Mouse (Mus musculus): ENCODE measurements at regions not wholly inside any gene's neighbourhood (a gene's known extent, or its start where the extent isn't known, plus 50 kb on each side); places are given as distances from the start of the nearest gene placed in this dataset.

GRCm38 (mm10) chr6:108973701-108974100, 145.3 kb downstream of the Edem1 start:
- Histone ChIP-seq H3K4me3 (replicated peaks; ENCODE audit: low read depth, low read length) (no peak overlapping the region), H3K4me1 (replicated peaks; ENCODE audit: insufficient read depth, low read length) (no peaks in the 10 kb centered on the region), H3K27ac (no peak overlapping the region), H3K9ac (ENCODE audit: low read depth, low read length) (no peak overlapping the region), H3K9me3 (replicated peaks; ENCODE audit: low read length) (no peaks in the 10 kb centered on the region), H3K27me3 (ENCODE audit: insufficient read depth, low read length) (no peaks in the 10 kb centered on the region), H3K4me2 (ENCODE audit: low read length) (no peak overlapping the region), H3K36me3 (ENCODE audit: insufficient read depth, low read length) (no peaks in the 10 kb centered on the region)
- ATAC-seq (replicated peaks; ENCODE audit: low FRiP score, low read depth): no peak
- no peak for DNase-seq (ENCODE audit: low spot score)
- 63% methylated on average over 2 of the region's 2 CpGs for WGBS
- TF ChIP-seq CTCF (IDR thresholded peaks at IDR 0.05; ENCODE audit: low read depth): no peak; the same call in 1 of the 2 replicates

DNA sequence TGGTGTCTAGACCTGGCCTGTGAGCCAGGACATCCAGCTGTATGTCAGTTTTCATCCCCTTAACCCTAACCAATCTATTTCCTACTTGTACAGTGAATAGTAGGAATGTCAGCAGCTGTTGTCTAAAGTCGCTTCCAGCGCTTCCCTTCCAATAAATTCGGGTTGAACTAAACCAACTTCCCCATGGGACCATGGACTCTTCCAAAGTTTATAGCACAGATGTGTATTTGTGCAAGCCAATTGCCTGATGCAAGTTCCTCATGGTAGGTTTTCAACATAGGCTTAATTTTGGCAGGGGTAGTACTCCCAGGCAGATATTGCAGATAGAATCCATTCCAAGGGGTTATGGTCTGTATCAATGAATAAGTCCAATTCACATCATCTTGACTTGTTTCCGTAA, 161.1 kb downstream of the Edem1 start:
- Histone ChIP-seq H3K36me3 (ENCODE audit: insufficient read depth, low read length) (no peaks in the 10 kb centered on the region), H3K27me3 (ENCODE audit: insufficient read depth, low read length) (no peaks in the 10 kb centered on the region), H3K9me3 (replicated peaks; ENCODE audit: low read length) (no peaks in the 10 kb centered on the region), H3K4me3 (replicated peaks; ENCODE audit: low read depth, low read length) (no peak overlapping the region), H3K4me1 (replicated peaks; ENCODE audit: insufficient read depth, low read length) (no peaks in the 10 kb centered on the region), H3K4me2 (ENCODE audit: low read length) (no peak overlapping the region), H3K9ac (ENCODE audit: low read depth, low read length) (no peak overlapping the region), H3K27ac (no peak overlapping the region)
- DNase-seq (ENCODE audit: low spot score): no peak
- whole genome bisulfite sequencing: 76% methylated on average over 4 of the region's 4 CpGs
- ATAC-seq (replicated peaks; ENCODE audit: low FRiP score, low read depth): no peak
- TF ChIP-seq CTCF (IDR thresholded peaks at IDR 0.05; ENCODE audit: low read depth): no peak

DNA sequence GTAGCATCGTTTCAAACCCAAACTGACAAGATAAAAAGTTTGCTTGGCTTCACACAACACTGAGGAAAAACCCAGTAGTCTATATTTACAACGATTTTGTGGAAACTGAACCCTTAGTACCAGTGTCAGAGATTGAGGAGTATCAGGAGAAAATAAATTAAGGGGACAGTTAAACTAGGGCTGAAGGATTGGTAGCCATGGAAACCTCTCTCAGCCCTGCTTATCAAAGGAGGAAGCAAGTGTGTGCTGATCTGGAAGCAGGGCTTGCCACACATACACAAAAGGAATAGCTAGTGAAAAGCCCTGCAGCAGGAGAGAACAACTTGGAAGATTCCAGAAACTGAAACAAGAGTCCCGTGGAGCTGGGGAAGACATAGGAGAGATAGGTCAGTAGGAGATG, 165.3 kb downstream of the Edem1 start:
- Histone ChIP-seq H3K4me2 (ENCODE audit: low read length) (no peak overlapping the region), H3K9me3 (replicated peaks; ENCODE audit: low read length) (no peaks in the 10 kb centered on the region), H3K4me3 (replicated peaks; ENCODE audit: low read depth, low read length) (no peak overlapping the region), H3K9ac (ENCODE audit: low read depth, low read length) (no peak overlapping the region), H3K27ac (no peak overlapping the region), H3K27me3 (ENCODE audit: insufficient read depth, low read length) (no peaks in the 10 kb centered on the region), H3K4me1 (replicated peaks; ENCODE audit: insufficient read depth, low read length) (no peaks in the 10 kb centered on the region), H3K36me3 (ENCODE audit: insufficient read depth, low read length) (no peaks in the 10 kb centered on the region)
- ATAC-seq (replicated peaks; ENCODE audit: low FRiP score, low read depth) (no peak), DNase-seq (ENCODE audit: low spot score) (no peak)
- WGBS: 45% methylated on average over 3 of the region's 3 CpGs
- no peak for TF ChIP-seq CTCF (IDR thresholded peaks at IDR 0.05; ENCODE audit: low read depth)

DNA sequence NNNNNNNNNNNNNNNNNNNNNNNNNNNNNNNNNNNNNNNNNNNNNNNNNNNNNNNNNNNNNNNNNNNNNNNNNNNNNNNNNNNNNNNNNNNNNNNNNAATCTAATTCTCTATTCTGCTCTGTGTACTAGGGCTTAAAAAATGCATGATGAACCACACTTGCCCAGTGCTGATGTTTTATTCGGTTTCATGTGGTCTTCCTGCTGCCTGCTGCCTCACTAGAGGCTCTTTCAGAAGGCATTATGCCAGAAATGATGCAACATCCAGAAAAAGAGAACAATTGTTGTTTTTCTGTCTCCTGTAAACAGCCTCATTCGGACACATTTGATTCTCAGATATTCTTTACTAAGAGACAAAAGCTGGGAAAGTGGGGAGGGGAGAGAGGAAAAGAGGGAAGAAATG, 176.0 kb downstream of the Edem1 start:
- H3K4me3 ChIP-seq (replicated peaks; ENCODE audit: low read depth, low read length): no peak overlapping the region
- H3K27ac ChIP-seq: no peak overlapping the region
- H3K4me1 ChIP-seq (replicated peaks; ENCODE audit: insufficient read depth, low read length): no peaks in the 10 kb centered on the region
- ATAC-seq (replicated peaks; ENCODE audit: low FRiP score, low read depth) (no peak), DNase-seq (ENCODE audit: low spot score) (no peak)
- H3K36me3 ChIP-seq (ENCODE audit: insufficient read depth, low read length): no peaks in the 10 kb centered on the region
- no peak for TF ChIP-seq CTCF (IDR thresholded peaks at IDR 0.05; ENCODE audit: low read depth)
- WGBS: 63% methylated on average over 2 of the region's 2 CpGs
- no peak overlapping the region for H3K4me2 ChIP-seq (ENCODE audit: low read length)
- H3K27me3 ChIP-seq (ENCODE audit: insufficient read depth, low read length): no peaks in the 10 kb centered on the region
- no peaks in the 10 kb centered on the region for H3K9me3 ChIP-seq (replicated peaks; ENCODE audit: low read length)
- H3K9ac ChIP-seq (ENCODE audit: low read depth, low read length): no peak overlapping the region

DNA sequence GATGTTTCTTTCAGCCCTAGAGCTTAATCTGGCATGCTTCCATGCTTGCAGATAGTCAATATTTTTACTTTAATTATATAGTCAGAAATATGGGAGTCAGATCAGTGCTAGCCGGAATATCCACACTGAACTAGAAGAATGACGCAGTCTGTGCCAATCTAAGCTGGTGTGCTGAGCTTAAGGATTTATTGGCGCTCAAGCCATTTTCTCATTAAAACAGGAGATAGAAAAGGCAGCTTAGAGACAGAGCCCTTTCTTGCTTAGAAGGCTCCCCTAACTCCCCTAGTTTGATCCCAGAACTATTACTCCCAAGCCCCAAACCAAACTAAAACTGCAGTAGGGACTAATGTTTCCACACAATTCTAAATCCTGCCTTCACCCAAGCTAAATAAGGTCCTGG, 180.9 kb downstream of the Edem1 start:
- Histone ChIP-seq H3K36me3 (ENCODE audit: insufficient read depth, low read length) (no peaks in the 10 kb centered on the region), H3K27ac (no peak overlapping the region), H3K4me1 (replicated peaks; ENCODE audit: insufficient read depth, low read length) (no peaks in the 10 kb centered on the region), H3K9me3 (replicated peaks; ENCODE audit: low read length) (no peaks in the 10 kb centered on the region), H3K27me3 (ENCODE audit: insufficient read depth, low read length) (no peaks in the 10 kb centered on the region), H3K9ac (ENCODE audit: low read depth, low read length) (no peak overlapping the region), H3K4me3 (replicated peaks; ENCODE audit: low read depth, low read length) (no peak overlapping the region), H3K4me2 (ENCODE audit: low read length) (no peak overlapping the region)
- no peak for TF ChIP-seq CTCF (IDR thresholded peaks at IDR 0.05; ENCODE audit: low read depth)
- DNase-seq (ENCODE audit: low spot score): no peak
- no peak for ATAC-seq (replicated peaks; ENCODE audit: low FRiP score, low read depth)
- WGBS: 81% methylated on average over 3 of the region's 3 CpGs

DNA sequence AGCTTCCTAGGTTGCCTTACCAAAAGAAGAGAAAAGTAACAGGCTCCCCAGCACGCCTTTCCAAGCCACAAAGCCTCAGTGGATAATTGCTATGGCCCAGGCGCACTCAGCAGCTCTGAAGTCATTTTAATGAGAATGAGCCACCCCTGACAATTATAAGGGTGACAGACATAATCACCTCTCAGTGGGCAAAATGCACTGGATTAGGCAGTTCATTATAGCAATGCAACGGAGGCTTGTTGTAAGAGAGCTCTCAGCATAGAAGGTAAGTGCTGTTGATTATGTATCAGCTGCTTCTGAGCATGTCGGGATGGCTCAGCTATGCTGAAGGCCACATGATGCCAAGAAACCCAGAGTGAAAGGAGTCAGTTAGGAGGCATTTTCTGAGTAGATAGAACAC, 181.4 kb downstream of the Edem1 start:
- DNase-seq (ENCODE audit: low spot score) (no peak), ATAC-seq (replicated peaks; ENCODE audit: low FRiP score, low read depth) (no peak)
- Histone ChIP-seq H3K9ac (ENCODE audit: low read depth, low read length) (no peak overlapping the region), H3K27me3 (ENCODE audit: insufficient read depth, low read length) (no peaks in the 10 kb centered on the region), H3K27ac (no peak overlapping the region), H3K4me1 (replicated peaks; ENCODE audit: insufficient read depth, low read length) (no peaks in the 10 kb centered on the region), H3K9me3 (replicated peaks; ENCODE audit: low read length) (no peaks in the 10 kb centered on the region), H3K36me3 (ENCODE audit: insufficient read depth, low read length) (no peaks in the 10 kb centered on the region), H3K4me2 (ENCODE audit: low read length) (no peak overlapping the region), H3K4me3 (replicated peaks; ENCODE audit: low read depth, low read length) (no peak overlapping the region)
- 68% methylated on average over 4 of the region's 4 CpGs for WGBS
- TF ChIP-seq CTCF (IDR thresholded peaks at IDR 0.05; ENCODE audit: low read depth): no peak

DNA sequence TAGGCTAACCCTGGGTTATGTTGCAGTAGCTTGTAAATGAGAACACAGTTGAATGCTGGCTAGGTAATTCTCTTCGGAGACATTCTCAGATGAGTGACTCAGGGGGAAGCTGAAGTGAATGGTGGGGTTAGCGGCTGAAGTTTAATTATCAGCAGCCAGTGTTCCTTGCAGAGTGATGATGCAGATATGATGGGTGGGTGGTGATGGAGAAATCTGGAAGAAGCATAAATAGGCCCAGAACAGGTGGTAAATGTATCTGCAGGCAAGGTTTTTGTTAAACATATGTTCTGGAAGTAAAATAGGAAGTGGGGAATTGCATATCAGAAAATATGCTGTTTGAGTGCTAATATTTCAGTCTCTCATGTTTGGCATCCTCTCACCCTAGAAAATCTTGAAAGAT, 191.3 kb downstream of the Edem1 start:
- TF ChIP-seq CTCF (IDR thresholded peaks at IDR 0.05; ENCODE audit: low read depth): no peak
- H3K36me3 ChIP-seq (ENCODE audit: insufficient read depth, low read length): no peaks in the 10 kb centered on the region

More for the DNA sequence above, 191.3 kb downstream of the Edem1 start:
- Histone ChIP-seq H3K27me3 (ENCODE audit: insufficient read depth, low read length) (no peaks in the 10 kb centered on the region), H3K4me1 (replicated peaks; ENCODE audit: insufficient read depth, low read length) (no peaks in the 10 kb centered on the region), H3K9ac (ENCODE audit: low read depth, low read length) (no peak overlapping the region), H3K9me3 (replicated peaks; ENCODE audit: low read length) (no peaks in the 10 kb centered on the region), H3K27ac (no peak overlapping the region), H3K4me3 (replicated peaks; ENCODE audit: low read depth, low read length) (no peak overlapping the region), H3K4me2 (ENCODE audit: low read length) (no peak overlapping the region)
- no peak for ATAC-seq (replicated peaks; ENCODE audit: low FRiP score, low read depth)
- 80% methylated on average over 2 of the region's 2 CpGs for WGBS
- no peak for DNase-seq (ENCODE audit: low spot score)

Data from kidney, postnatal 0 days (tissue).